8 mouse cellular contexts compared by ENCODE assay signal in genomic region chr9:37114286-37115267, GRCm38 (mm10). TPM values are rescaled to one million over a fixed set of nuclear protein-coding genes. Genes with fewer than 3 reads are reported as not detected.
DNase-seq lines count a peak whose midpoint lies in the region; ATAC-seq and TF ChIP-seq lines count a peak whose summit lies in the region.

No protein-coding gene starts in this region.

- H3K4me1 ChIP-seq in liver, embryonic 14.5 days (replicated peaks; ENCODE audit: control insufficient read depth in 2 of 2, insufficient read depth in 2 of 2, low read length in 1 of 2) = no peaks in the 10 kb centered on the region
- no peaks in the 10 kb centered on the region for H3K4me1 ChIP-seq in liver, embryonic 11.5 days (replicated peaks; ENCODE audit: control insufficient read depth, insufficient read depth, low read length)
- H3K4me1 ChIP-seq in embryonic fibroblast, embryonic 13.5 days (ENCODE audit: control insufficient read depth, insufficient read depth, low read length) = no peaks in the 10 kb centered on the region
- peaks cover 36% of the 10 kb centered on the region for H3K4me1 ChIP-seq in neural tube, embryonic 15.5 days

- H3K4me2 ChIP-seq in liver, embryonic 14.5 days (ENCODE audit: low read depth) = no peak overlapping the region
- H3K4me2 ChIP-seq in liver, embryonic 11.5 days = no peak overlapping the region
- H3K4me2 ChIP-seq in neural tube, embryonic 15.5 days = no peak overlapping the region

- no peak for DNase-seq in liver, embryonic 14.5 days (ENCODE audit: low read depth in 3 of 3, low spot score in 3 of 3)
- DNase-seq in liver, embryonic 11.5 days (ENCODE audit: low spot score) = no peak
- DNase-seq in hindlimb bud, embryonic 11.5 days (ENCODE audit: extremely low spot score, low read depth, low spot score) = peak; percentile 72
- no peak for DNase-seq in urinary bladder, postnatal 36 days (ENCODE audit: low spot score in 2 of 2)
- DNase-seq in left cerebral cortex, postnatal 14 days (ENCODE audit: low spot score in 2 of 2) = no peak

- H3K27ac ChIP-seq in liver, embryonic 14.5 days = no peak overlapping the region
- no peak overlapping the region for H3K27ac ChIP-seq in liver, embryonic 11.5 days (ENCODE audit: low read depth, low read length)
- no peak overlapping the region for H3K27ac ChIP-seq in embryonic fibroblast, embryonic 13.5 days (ENCODE audit: insufficient read depth, low read length)
- H3K27ac ChIP-seq in neural tube, embryonic 15.5 days (replicated peaks) = peak overlapping the region; percentile 68

- ATAC-seq in liver, embryonic 14.5 days (ENCODE audit: insufficient read depth) = no peak
- ATAC-seq in liver, embryonic 11.5 days (replicated peaks; ENCODE audit: low FRiP score) = no peak
- peak; percentile 46; the same call in 1 of the 2 replicates for ATAC-seq in neural tube, embryonic 15.5 days (ENCODE audit: low FRiP score)
- ATAC-seq in megakaryocyte progenitor cell, adult 5-6 weeks (replicated peaks; ENCODE audit: poor library complexity) = no peak

- no peaks in the 10 kb centered on the region for H3K27me3 ChIP-seq in liver, embryonic 14.5 days (ENCODE audit: control insufficient read depth, insufficient read depth, low read length)
- no peaks in the 10 kb centered on the region; the same call in 1 of the 2 replicates for H3K27me3 ChIP-seq in liver, embryonic 11.5 days (replicated peaks; ENCODE audit: control insufficient read depth, insufficient read depth, low read length)
- no peaks in the 10 kb centered on the region; the same call in 1 of the 2 replicates for H3K27me3 ChIP-seq in neural tube, embryonic 15.5 days (replicated peaks)

- WGBS in liver, embryonic 14.5 days (ENCODE audit: insufficient replicate concordance) = 39% methylated on average over 9 of the region's 9 CpGs
- WGBS in liver, embryonic 11.5 days = 47% methylated on average over 9 of the region's 9 CpGs
- 33% methylated on average over 9 of the region's 9 CpGs for WGBS in neural tube, embryonic 15.5 days

- TF ChIP-seq EP300 in liver, embryonic 14.5 days (IDR thresholded peaks at IDR 0.05; ENCODE audit: low read depth) = no peak

- no peak overlapping the region for H3K4me3 ChIP-seq in liver, embryonic 14.5 days (ENCODE audit: insufficient read depth in 1 of 2, low read depth in 2 of 2, low read length in 2 of 2)
- no peak overlapping the region for H3K4me3 ChIP-seq in liver, embryonic 11.5 days (ENCODE audit: low read depth, low read length)
- H3K4me3 ChIP-seq in embryonic fibroblast, embryonic 13.5 days (ENCODE audit: insufficient read depth, low read length) = no peak overlapping the region
- H3K4me3 ChIP-seq in neural tube, embryonic 15.5 days (replicated peaks) = no peak overlapping the region

- intact Hi-C loops in left cerebral cortex, postnatal 14 days (cut with DNase I) = no loop called here

- no peak overlapping the region for H3K9ac ChIP-seq in liver, embryonic 14.5 days (replicated peaks)
- no peak overlapping the region for H3K9ac ChIP-seq in liver, embryonic 11.5 days (ENCODE audit: low read depth, low read length)
- no peak overlapping the region for H3K9ac ChIP-seq in neural tube, embryonic 15.5 days (replicated peaks)

- no peaks in the 10 kb centered on the region for H3K9me3 ChIP-seq in liver, embryonic 14.5 days (ENCODE audit: control insufficient read depth, low read length)
- no peaks in the 10 kb centered on the region for H3K9me3 ChIP-seq in liver, embryonic 11.5 days (ENCODE audit: control insufficient read depth, low read length)
- H3K9me3 ChIP-seq in neural tube, embryonic 15.5 days (replicated peaks) = no peaks in the 10 kb centered on the region

- TF ChIP-seq POLR2A in embryonic fibroblast, embryonic 13.5 days (IDR thresholded peaks at IDR 0.05; ENCODE audit: low read depth, low read length) = no peak

- no peaks in the 10 kb centered on the region for H3K36me3 ChIP-seq in liver, embryonic 14.5 days (replicated peaks; ENCODE audit: control insufficient read depth, insufficient read depth, low read depth)
- no peaks in the 10 kb centered on the region for H3K36me3 ChIP-seq in liver, embryonic 11.5 days (ENCODE audit: control insufficient read depth, insufficient read depth, low read length)
- H3K36me3 ChIP-seq in neural tube, embryonic 15.5 days = no peaks in the 10 kb centered on the region

- TF ChIP-seq CTCF in liver, embryonic 14.5 days (IDR thresholded peaks at IDR 0.05; ENCODE audit: low read depth) = peak; percentile 17; the same call in 1 of the 2 replicates
- peak; percentile 26; the same call in 1 of the 2 replicates for TF ChIP-seq CTCF in embryonic fibroblast, embryonic 13.5 days (IDR thresholded peaks at IDR 0.05; ENCODE audit: borderline replicate concordance, insufficient read depth, low read length)

RNA-seq across cellular contexts. Expression of gene Pknox2, which starts 32.6 kb away (rescaled TPM):
- 0.16 and 0.18 TPM in 2 replicates for polyA plus RNA-seq in liver, embryonic 14.5 days (2012; rRNA removed)
- polyA plus RNA-seq in liver, embryonic 14.5 days (2014; fragmentation: Nextera tagmentation; extraction: Ambion mirVana) = 0.08 TPM in 1 of 2 replicates, not detected in the other
- polyA plus RNA-seq in liver, embryonic 11.5 days (2014; fragmentation: Nextera tagmentation; extraction: Ambion mirVana) = 2.9 TPM in 2 replicates
- 20.3 and 23.7 TPM in 2 replicates for polyA plus RNA-seq in embryonic fibroblast, embryonic 13.5 days (2011; ENCODE audit: insufficient read length, low read depth, missing spikeins)
- polyA plus RNA-seq in neural tube, embryonic 15.5 days (2015; fragmentation: Nextera tagmentation; extraction: Ambion mirVana) = 46.1 and 52.3 TPM in 2 replicates
- total RNA-seq in megakaryocyte progenitor cell, adult 5-6 weeks (2015) = 0.20 TPM in 1 of 2 replicates, not detected in the other
- not detected in 2 replicates for total RNA-seq in megakaryocyte progenitor cell, adult 5-6 weeks (2017)
- total RNA-seq in left cerebral cortex, postnatal 14 days (2021) = 10 to 100 TPM; 77.8 to 78.8 TPM
